Mouse (Mus musculus): ENCODE results near the gene Lbh. TPM values are rescaled to one million over a fixed set of nuclear protein-coding genes. Genes with fewer than 3 reads are reported as not detected.

The Lbh gene
- total RNA-seq, 2 experiments from 2014 or later, result 37.9 to 39.1 TPM

DNA sequence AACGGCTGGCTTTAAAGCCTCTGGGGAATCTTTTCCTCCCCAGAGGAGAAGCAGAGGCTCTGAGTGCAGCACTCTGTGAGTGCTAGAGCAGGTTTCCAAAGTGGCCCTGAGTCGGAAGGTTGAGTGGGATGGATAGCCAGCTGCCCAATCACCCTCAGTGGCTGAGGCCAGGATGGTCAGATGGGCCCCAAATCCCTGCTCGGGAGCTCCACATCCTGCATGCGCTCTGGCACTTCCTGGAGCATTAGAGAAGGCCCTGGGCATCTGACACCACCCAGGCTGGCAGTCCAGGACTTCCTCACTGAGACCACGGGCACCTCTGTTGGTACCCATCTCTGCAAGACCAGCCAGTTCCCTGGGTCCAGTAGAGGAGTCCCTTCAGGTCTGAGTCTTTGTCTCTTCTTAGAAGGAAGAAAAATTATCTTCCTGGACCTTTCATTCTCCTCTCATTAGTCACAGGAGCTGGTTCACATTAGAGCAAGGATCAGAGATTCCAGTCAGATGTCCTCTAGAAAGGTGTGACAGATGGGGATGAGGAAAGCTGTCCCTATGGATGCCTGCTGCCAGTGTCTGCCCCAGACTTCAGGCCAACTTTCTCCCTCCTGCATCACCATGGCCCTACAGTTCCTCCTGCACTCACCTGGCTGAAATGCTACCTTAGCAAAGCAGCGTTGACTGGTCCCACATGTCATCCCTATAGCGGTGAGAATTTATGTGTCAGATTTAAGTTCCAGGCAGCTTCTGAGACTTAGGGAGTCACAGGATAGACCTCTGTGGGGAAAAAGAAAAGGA is 8.8 kb upstream of the Lbh start:
- no peak for DNase-seq (ENCODE audit: low spot score in 2 of 2)
- intact Hi-C loops (cut with DNase I), result no loop called here

DNA sequence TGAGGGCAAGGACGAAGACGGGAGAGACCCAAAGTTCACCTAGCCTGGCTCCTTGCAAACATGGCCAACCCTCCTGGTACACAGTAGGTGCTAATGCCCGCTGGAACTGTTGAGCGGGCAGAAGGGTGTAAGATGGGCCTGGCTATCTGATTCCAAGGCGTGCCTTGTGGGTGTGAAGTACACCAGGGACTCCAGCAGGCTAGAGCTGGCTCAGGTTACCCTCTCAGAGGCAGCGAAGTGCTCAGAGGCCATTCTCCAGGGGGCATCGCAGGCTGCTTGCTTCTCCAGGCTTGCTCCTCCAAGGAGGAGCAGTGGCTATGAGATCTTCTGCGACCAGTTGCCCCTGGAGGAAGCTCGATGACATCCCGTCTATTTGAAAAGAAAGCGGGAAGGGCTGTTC is 6.8 kb upstream of the Lbh start:
- intact Hi-C loops (cut with DNase I), result no loop called here
- no peak for DNase-seq (ENCODE audit: low spot score in 2 of 2)

DNA sequence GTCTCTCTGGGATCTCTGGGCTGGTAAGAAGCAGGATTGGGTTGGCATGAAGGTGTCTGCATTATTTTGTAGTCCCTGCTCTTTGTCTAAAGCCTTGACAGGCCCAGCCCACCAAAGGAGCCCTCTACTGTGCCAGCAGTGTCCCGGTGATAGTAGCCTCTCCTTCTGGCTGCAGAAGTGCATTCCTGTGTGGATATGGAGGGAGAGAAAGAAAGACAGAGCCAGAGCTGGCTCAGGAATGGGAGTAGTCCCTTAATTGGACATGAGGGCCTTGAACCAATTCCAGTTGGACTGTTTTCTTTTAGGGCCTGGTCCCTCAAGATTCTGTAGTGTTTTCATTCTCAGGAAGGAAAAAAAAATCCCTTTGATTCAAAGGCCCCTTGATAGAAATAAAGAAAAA is 6.4 kb upstream of the Lbh start:
- DNase-seq (ENCODE audit: low spot score in 2 of 2), result no peak
- intact Hi-C loops (cut with DNase I), result no loop called here

DNA sequence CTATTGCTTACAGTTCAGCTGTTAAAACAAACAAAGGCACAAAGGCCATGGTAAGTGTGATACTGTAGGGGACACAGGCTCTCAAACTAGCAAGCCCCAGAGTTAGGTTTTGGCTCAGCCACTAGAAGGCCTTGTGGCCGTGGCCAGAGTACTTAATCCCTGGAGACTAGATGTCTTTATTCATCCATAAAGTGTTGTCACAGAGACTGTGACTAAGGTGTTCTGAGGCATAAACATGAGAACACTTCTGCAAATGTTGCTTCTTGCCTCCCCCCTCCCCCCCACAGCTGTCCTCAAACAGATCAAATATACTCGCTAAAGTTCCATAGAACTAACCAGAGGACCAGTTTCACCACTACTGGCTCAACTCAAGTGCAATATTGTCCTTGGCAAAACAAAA is 4.0 kb upstream of the Lbh start:
- no peak for DNase-seq (ENCODE audit: low spot score in 2 of 2)
- intact Hi-C loops (cut with DNase I), result no loop called here

DNA sequence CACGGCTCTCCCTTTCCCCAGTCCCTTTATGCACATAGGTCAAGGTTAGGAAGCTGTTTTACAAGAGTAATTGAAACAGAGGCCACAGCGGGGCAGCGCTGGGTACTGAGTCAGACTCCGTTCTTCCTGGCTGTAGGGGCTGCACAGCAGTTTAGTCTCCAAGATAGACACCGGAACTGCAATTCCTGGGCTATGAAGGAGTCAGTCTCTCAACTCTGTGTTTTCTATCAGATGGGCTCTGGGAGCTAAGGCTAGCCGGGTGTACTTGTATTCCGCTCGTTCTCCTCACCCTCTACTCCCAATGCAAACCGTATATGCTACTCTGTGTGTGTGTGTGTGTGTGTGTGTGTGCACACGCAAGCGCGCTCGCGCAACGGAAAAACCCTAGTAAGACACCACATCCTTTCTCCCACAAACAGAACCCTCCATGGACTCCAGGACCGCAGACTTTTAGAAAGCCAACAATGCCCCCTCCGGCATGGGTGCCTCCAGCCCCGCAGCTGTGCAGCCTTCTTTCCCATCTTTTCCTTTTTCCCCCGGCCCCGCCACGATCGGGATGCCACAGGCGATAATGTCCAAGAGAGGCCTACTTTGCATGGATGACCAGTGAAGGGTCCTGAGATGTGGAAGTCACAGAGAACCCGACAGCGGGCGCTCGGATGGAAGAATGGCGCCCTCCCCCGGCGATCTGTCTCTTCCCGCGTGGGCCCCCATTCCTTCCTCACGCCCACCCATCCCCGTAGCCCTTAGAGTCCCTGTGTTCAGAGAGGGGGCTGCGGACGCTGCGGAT is 669 bp upstream of the Lbh start:
- peak; percentile 44 to 62 for DNase-seq (ENCODE audit: low spot score in 2 of 2)
- intact Hi-C loops (cut with DNase I), result loop anchor here (2.0 to 5.0 kb wide), 2 partner anchors 150 to 189 kb away; partner anchors contain the start of gene Lclat1

DNA sequence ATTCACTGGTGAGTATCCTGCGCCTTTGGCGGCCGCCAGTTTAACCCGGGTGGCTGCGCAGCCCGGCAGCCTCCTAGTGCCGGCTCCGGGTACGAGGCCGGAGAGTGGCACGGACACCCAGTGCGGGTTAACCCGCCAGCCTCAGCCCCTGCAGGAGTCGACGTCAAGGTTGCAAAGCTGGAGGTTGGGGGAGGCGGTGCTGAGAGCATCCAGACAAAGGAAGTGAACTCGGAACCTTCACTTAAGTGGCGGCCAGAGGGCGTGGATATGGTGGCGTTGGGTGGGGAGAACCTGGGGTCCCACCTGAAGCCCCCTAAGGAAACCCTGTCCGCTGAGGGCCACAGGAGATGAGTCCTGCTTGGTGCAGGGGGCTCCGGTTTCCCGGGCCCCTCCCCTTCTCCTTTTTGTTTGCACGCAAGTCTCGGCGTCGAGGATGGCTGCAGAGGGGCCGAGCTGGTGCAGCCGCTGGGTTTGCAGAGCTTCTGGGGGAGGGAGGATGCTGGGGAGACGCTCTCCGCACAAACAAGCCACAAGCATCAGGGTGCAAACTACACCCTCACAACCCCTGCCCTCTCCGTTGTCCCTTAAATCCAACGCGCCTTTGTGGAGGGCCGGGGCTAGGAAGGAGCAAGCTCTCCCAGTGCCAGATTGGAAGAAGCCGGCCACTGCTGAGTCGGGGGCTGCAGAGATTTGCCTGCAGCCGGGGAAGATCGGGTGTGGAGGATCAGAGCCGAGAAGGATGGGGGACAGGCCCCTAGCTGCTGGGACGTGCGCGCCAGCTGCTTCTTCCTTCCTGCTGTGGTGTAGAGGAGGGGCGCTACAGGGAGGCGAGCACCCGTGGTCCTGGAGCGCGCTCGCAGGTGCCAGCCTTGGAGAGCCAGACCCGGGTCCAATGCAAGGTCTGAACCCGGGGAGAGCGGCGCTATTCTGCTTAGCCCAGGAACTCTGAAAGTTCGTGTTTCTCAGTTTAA is 751 bp downstream of the Lbh start:
- peak in 1 of 2 experiments; percentile 32 for DNase-seq (ENCODE audit: low spot score in 2 of 2)
- intact Hi-C loops (cut with DNase I), result loop anchor here (2.0 to 5.0 kb wide), 2 partner anchors 148 to 188 kb away; partner anchors contain the start of gene Lclat1

DNA sequence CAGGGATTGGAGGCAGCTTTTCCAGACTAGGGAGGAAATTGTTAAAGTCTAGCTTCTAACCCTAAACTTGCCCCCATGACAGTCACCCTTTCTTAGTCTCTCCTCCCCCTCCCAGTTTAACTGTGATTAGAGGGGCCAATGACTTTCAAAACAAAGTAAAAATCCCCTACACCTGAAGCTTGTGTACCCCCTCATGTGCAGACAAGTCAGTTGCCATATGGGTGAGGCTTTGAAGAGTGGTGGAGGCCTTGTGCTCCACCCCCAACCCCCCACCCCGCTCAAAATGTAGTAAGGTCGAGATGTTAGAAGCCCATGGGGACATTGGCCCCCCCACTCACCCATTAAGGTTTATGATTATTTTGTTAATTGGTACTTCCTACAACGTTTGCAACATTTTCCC is 1.5 kb downstream of the Lbh start:
- intact Hi-C loops (cut with DNase I), result loop anchor here (2.0 to 5.0 kb wide), 3 partner anchors 53 to 187 kb away; partner anchors contain the start of gene Lclat1
- DNase-seq (ENCODE audit: low spot score in 2 of 2), result no peak

DNA sequence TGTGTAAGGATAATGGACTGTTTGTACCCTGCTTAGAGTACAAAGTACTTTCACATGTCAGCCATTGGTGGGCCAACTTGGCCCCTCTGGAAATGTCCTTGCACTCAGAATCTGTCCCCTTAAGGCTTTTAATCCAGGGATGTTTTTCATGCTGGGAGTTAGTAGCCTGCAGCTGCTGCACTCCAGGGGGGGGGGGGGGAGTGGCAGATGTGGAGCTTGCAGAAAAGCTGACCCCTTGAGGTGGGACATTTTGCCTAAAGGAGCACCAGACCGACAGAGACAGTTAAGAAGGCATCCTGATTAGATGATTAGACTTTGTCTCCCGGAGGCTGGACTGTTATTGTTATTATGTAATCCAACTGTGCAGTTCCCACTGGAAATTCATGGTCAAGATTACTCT is 2.3 kb downstream of the Lbh start:
- DNase-seq (ENCODE audit: low spot score in 2 of 2), result no peak
- intact Hi-C loops (cut with DNase I), result loop anchor here (5.0 kb wide), 1 partner anchor 52 kb away; no protein-coding TSS in a partner anchor

DNA sequence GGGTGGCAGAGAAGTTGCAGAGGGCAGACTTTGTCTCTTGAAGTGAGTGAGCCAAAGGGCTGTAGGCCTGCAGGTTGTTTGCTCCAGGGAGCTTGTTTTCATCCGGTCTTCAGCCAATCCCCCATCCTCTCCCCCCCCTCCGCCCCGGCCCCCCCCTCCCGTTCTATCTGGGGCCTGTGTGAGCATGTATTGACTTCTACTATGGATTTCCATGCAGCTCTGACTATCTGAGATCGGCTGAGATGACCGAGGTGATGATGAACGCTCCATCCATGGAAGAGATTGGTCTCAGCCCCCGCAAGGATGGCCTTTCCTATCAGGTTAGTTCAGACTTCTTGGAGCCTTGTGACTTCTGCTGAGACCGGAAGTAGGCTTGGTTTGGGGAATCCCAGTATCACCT is 2.9 kb downstream of the Lbh start:
- intact Hi-C loops (cut with DNase I), result loop anchor here (5.0 kb wide), 1 partner anchor 51 kb away; no protein-coding TSS in a partner anchor
- no peak for DNase-seq (ENCODE audit: low spot score in 2 of 2)

DNA sequence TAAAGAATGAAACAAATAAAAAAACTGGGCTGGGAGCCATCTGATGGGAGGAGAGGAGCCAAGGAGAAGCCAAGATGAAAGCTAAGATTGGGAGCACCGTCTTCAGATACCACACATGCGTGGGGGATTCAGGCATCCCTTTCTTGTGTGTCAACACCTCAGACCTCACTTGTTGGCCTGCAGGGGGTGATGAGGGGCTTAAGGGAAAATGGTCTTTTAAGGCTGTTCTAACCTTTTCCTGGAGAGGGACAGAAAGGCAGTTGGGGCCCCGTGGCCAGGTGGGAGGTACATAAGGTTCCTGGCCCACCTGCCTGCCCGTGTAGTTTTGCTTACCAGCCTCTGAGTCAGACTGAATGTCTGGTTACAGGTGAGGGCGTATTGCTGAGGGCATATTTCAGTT is 4.1 kb downstream of the Lbh start:
- intact Hi-C loops (cut with DNase I), result loop anchor here (5.0 kb wide), 1 partner anchor 50 kb away; no protein-coding TSS in a partner anchor
- DNase-seq (ENCODE audit: low spot score in 2 of 2), result no peak

DNA sequence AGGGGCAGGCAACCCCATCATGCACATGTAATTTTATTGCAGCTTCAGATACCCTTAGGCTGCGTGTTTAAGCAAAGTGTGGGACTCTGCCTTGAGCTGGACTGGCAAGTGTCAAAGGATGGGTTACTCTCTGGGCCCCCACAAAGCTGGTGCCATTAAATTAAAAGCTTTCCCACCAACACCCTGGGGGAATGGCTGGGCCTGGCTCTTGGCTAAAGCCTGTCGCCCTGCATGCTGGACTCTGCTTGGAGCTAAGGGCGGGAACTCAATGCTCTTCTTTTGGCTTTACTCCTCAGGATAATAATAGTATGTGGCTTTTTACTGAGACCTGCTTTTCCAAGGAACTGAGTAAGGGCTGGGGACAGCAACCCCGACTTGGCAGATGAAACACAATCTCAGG is 5.2 kb downstream of the Lbh start:
- DNase-seq (ENCODE audit: low spot score in 2 of 2), result no peak
- intact Hi-C loops (cut with DNase I), result loop anchor here (5.0 kb wide), 1 partner anchor 49 kb away; no protein-coding TSS in a partner anchor

DNA sequence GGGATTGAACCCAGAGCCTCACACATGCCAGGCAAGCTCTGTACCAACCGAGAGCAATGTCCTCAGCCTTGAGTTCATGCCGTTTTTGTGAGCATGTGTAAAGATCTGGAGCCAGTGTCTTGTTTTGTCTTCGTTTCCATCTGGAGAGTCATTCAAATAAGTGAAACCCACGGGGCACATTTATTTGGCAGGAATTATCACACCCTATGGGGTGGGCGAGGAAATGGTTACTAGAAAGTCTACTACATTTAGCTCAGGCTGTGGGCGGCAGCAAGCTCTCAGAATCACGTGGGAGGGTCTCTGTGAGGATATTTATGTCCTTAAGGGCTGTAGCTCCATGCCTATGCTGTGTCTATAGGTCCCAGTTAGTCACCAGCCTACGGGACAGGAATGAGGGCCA is 6.2 kb downstream of the Lbh start:
- peak; percentile 51 to 61 for DNase-seq (ENCODE audit: low spot score in 2 of 2)
- intact Hi-C loops (cut with DNase I), result loop anchor here (5.0 kb wide), 1 partner anchor 48 kb away; no protein-coding TSS in a partner anchor

DNA sequence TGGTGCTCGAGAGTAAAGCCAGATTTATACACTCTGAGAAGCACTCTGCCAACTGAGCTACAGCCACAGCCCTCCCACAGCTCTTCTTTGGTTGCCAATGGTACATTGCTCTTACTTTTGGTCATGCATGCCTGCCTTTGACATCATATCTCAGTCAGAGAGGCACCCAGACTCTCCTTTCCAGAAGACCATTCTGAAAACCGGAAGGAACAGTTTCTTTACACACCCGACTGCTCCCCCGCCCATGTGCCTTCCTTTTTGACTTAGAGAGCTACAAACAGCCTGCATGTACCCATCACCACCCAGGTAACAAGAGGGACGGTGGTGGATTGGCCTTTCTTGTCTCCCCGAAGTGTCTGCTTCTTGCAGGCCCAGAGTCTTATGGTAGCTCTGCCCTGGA is 7.0 kb downstream of the Lbh start:
- no peak for DNase-seq (ENCODE audit: low spot score in 2 of 2)
- intact Hi-C loops (cut with DNase I), result no loop called here

DNA sequence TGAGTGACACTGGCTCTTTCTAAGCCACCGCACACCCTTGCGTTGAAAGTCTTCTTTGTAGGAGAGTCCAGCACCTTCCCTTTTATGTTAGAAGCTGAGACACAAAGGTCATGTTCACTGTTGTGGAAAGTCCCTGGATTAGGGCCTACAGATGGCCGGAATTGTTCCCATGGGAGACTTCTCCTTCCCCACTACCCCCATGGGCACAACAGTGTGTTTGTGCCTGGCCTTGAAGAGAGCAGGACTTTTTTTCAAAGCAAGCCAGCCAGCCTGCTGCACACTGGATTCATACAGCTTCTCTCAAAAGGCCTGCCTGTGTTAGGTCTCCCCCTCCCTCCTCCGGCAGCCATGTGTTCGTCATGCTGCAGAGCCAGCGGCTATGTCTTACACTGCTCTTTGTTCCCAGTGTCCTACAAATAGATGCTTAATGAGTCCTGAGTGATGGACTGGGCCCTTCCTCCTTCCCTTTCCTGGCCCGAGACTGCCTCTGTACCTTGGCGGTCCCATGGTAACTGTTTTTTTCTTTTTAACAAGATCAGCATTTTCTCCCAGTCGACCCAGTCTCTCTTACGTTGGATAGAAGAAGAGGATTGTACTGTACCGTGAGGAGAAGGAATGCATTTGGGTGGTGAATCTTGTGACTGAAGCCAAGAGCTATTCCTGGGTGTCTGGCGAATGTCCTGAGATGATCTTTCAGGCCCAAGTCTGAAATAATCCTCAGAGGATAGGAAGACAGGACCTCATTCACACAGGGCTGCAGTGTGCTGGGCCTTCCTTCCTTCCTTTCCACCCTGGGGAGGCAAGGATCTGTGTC is 7.9 kb downstream of the Lbh start:
- peak; percentile 39 to 54 for DNase-seq (ENCODE audit: low spot score in 2 of 2)
- intact Hi-C loops (cut with DNase I), result no loop called here

DNA sequence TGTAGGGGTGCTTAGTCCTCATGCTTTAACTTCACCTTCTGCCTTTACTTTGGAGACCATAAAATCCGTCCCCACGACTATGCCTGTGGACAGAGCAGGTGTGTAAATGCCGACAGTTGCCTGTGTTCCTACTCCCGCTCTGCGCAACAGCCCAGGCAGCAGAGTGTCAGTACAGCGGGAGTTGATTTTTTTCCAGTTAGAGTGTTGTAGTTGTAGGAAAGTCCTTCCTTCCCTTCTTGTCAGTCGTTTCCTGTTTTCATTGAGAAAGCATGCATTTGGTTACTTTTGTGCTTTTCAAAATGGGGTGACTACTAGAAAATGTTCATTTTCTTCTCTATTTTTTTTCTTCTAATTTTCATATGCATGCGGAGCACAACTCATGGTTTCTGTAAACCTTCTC is 8.9 kb downstream of the Lbh start:
- intact Hi-C loops (cut with DNase I), result no loop called here
- no peak for DNase-seq (ENCODE audit: low spot score in 2 of 2)

DNA sequence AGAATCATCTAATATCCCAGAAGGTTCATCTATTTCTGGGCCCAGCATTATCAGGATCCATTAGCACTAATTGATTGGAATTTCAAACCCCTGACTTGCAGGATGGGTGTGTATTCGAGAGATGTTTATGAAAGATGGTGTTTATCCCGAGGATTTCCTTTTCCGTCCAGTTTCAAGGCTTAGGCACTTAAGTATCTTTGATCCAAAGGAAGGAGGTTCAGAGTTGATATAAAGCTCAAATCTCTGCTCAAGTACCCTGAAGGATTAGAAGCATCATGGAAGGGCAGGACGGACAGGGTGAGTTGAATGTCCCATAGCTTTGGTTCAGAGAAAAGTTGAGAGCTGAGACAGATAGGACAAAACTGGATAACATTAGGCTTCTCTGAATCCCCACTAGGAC is 15.0 kb downstream of the Lbh start:
- intact Hi-C loops (cut with DNase I), result no loop called here

DNA sequence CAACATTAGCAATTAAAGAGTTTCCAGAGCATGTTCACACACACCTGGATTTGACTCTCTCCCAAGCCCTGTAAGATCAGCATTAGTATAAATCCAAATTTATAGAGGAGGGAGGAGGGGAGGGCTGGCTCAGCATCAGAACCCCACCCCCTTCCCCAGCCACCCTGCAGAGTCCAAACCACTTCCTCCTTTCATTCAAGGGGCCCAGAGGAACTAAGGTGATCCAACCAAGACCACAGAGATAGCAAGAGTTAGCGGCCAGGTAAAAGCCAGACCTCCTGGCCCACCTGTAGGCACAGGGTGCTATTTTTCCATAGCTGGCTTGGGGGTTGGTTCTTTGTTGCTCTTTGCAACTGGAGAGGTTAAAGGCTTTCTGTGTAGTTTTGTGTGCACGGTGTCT is 16.0 kb downstream of the Lbh start:
- intact Hi-C loops (cut with DNase I), result no loop called here
- no peak for DNase-seq (ENCODE audit: low spot score in 2 of 2)

More for the DNA sequence above, 15.0 kb downstream of the Lbh start:
- no peak for DNase-seq (ENCODE audit: low spot score in 2 of 2)

DNA sequence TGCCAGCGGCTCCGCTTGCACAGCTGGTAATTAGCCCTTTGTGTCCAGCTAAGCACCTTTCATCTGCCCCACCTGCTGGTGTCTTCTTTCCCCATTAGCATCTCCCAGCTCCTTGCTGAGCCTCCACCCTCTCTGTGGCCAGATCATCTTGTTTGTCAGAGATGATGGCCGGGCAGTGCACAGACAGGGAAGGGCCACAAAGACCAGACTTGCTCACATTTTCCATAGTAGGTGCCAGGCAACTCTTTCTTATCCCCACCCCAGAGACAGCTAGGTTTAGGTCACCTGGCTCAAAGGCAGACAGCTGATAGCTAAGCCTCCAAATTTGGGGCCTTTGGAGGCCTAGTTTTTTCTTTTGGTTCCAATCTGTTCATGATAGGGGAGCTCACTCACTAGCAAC is 16.5 kb downstream of the Lbh start:
- no peak for DNase-seq (ENCODE audit: low spot score in 2 of 2)
- intact Hi-C loops (cut with DNase I), result no loop called here

DNA sequence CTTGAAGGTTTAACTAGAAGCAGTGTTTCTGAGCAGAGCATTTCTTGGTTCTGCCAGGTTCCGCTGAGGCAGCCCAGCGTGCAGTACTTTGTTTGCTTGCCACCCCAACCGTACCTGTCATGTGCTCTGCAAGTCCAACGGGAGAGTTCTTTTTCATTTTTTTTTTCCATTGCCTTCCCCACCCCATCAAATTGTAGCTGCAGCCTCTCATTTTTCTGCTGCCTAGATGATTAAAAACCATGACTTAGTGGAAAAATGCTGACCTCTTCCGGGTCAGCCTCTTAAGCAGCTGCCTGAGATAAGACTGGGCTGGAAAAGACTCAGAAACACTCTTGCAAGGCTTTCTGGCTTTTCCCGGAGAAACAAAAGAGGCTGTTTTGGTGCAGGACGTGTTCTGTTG is 17.8 kb downstream of the Lbh start:
- intact Hi-C loops (cut with DNase I), result no loop called here
- no peak for DNase-seq (ENCODE audit: low spot score in 2 of 2)
